Mouse (Mus musculus) liver, postnatal 0 days (tissue): ENCODE data around the gene Wnt9a. TPM values are rescaled to one million over a fixed set of nuclear protein-coding genes. Genes with fewer than 3 reads are reported as not detected.

ENCODE experiments used
- ATAC-seq: fragments of 200-750 bp; cut with Nextera tagmentation; 2 replicates; pipeline ENCODE4 v1.8.0; 2017; ENCODE audit warnings: mild to moderate bottlenecking, moderate library complexity
- DNase-seq: peaks from one replicate; pipeline ENCODE4 v3.0.0-alpha.2; 2016
- H3K27ac ChIP-seq: fragments of 300-500 bp; sonication (generic); 2 replicates; pipeline ENCODE4 v1.5.1; 2014; ENCODE audit warnings: antibody characterized with exemption, moderate library complexity, mild to moderate bottlenecking, low read depth
- H3K27me3 ChIP-seq: fragments of 300-500 bp; sonication (generic); 2 replicates; pipeline ENCODE4 v1.6.1; 2014; ENCODE audit warnings: low read length, control low read depth, mixed read lengths; ENCODE audit not compliant: insufficient read depth
- H3K36me3 ChIP-seq: fragments of 300-500 bp; sonication (generic); replicated peaks from 2 replicates; pipeline ENCODE4 v1.6.1; 2014; ENCODE audit warnings: mild to moderate bottlenecking, control low read depth, low read length, moderate library complexity, mixed read lengths; ENCODE audit not compliant: insufficient read depth
- H3K4me1 ChIP-seq: fragments of 300-500 bp; sonication (generic); 2 replicates; pipeline ENCODE4 v1.6.1; 2014; ENCODE audit warnings: antibody characterized with exemption, mild to moderate bottlenecking, control low read depth; ENCODE audit not compliant: insufficient read depth
- H3K4me2 ChIP-seq: fragments of 300-500 bp; sonication (generic); 2 replicates; pipeline ENCODE4 v1.6.1; 2014; ENCODE audit warnings: low read depth, mild to moderate bottlenecking, low read length, moderate library complexity, mixed read lengths
- H3K4me3 ChIP-seq: fragments of 300-500 bp; sonication (generic); 2 replicates; pipeline ENCODE4 v1.5.1; 2014; ENCODE audit warnings: low read depth, low read length
- H3K9ac ChIP-seq: fragments of 300-500 bp; sonication (generic); replicated peaks from 2 replicates; pipeline ENCODE4 v1.6.1; 2014; ENCODE audit warnings: mild to moderate bottlenecking, moderate library complexity
- H3K9me3 ChIP-seq: fragments of 300-500 bp; sonication (generic); 2 replicates; pipeline ENCODE4 v1.6.1; 2016; ENCODE audit warnings: mild to moderate bottlenecking, control low read depth, low read length, mixed read lengths
- CTCF ChIP-seq: sonication (generic); IDR thresholded peaks from 2 replicates; pipeline ENCODE4 v1.5.1; 2016; ENCODE audit warnings: antibody characterized with exemption, low read depth
- EP300 ChIP-seq: IDR thresholded peaks from 2 replicates; pipeline ENCODE4 v1.6.1; 2016; ENCODE audit warnings: antibody characterized with exemption, low read depth, mild to moderate bottlenecking
- WGBS: fragments of 180-500 bp; shearing (Covaris S2); extraction: QIAGEN DNeasy Blood & Tissue Kit; methylation state at CpG from one replicate; pipeline ENCODE4 v1.1.7; 2014; ENCODE audit not compliant: insufficient replicate concordance; 5-methylcytosine and 5-hydroxymethylcytosine counted together
- polyA plus RNA-seq: library from polyadenylated mRNA; unstranded; fragments of >200 nt; fragmentation: Nextera tagmentation; extraction: Ambion mirVana; gene quantifications from 2 replicates; pipeline ENCODE4 v1.2.1, GENCODE M21; 2015

Gene Wnt9a
- polyA plus RNA-seq, 1 experiment from 2014 or later, result 0.16 TPM

- ATAC-seq (no peak), DNase-seq (no peak)
- Histone ChIP-seq H3K4me3 (peak overlapping the region; percentile 43), H3K4me2 (peak overlapping the region; percentile 74), H3K9ac (peak overlapping the region; percentile 42), H3K27me3 (peaks cover 44% of the 10 kb centered on the region), H3K27ac (no peak overlapping the region), H3K36me3 (no peaks in the 10 kb centered on the region), H3K4me1 (peaks cover 28% of the 10 kb centered on the region), H3K9me3 (no peaks in the 10 kb centered on the region)
- TF ChIP-seq CTCF (no peak), EP300 (no peak)
- WGBS, result 12% methylated on average over 8 of the region's 8 CpGs
Measured at GRCm38 (mm10) chr11:59264593-59264992, 42.1 kb upstream of the Wnt9a start.

- Histone ChIP-seq H3K4me1 (peaks cover 21% of the 10 kb centered on the region), H3K27ac (no peak overlapping the region), H3K27me3 (peaks cover 44% of the 10 kb centered on the region), H3K4me2 (no peak overlapping the region), H3K9me3 (no peaks in the 10 kb centered on the region), H3K9ac (no peak overlapping the region), H3K4me3 (no peak overlapping the region), H3K36me3 (no peaks in the 10 kb centered on the region)
- DNase-seq, result no peak
- ATAC-seq, result no peak
- 65% methylated on average over 8 of the region's 8 CpGs for WGBS
- TF ChIP-seq EP300 (no peak), CTCF (no peak)
Measured at GRCm38 (mm10) chr11:59265154-59265813, 41.4 kb upstream of the Wnt9a start.

DNA sequence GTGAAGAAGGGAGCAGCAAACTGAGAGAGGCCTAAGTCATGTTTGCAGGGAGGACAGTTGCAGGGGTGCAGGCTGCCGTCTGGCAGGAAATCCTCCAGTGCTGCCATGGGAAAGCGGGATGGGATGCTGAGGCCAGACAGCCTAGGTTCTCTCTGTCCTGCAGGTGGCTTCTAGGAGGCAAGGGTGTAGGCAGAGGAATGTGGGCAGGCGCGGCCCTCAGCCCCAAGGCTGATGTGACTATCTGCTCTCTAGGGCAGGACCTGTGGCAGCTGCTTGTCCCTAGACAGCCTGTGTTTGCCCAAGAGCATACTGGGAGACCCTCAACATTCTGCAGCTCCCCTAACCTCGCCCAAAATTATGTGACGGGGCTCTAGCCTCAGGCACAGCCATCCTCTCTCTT, 40.0 kb upstream of the Wnt9a start:
- ATAC-seq (no peak), DNase-seq (no peak)
- no peaks in the 10 kb centered on the region for H3K36me3 ChIP-seq
- H3K4me2 ChIP-seq, result no peak overlapping the region
- H3K4me3 ChIP-seq, result no peak overlapping the region
- H3K9ac ChIP-seq, result no peak overlapping the region
- H3K4me1 ChIP-seq, result peaks cover 12% of the 10 kb centered on the region
- no peak overlapping the region for H3K27ac ChIP-seq
- WGBS, result 30% methylated on average over 6 of the region's 6 CpGs
- no peak for TF ChIP-seq EP300
- TF ChIP-seq CTCF, result no peak
- H3K27me3 ChIP-seq, result peaks cover 44% of the 10 kb centered on the region
- no peaks in the 10 kb centered on the region for H3K9me3 ChIP-seq

DNA sequence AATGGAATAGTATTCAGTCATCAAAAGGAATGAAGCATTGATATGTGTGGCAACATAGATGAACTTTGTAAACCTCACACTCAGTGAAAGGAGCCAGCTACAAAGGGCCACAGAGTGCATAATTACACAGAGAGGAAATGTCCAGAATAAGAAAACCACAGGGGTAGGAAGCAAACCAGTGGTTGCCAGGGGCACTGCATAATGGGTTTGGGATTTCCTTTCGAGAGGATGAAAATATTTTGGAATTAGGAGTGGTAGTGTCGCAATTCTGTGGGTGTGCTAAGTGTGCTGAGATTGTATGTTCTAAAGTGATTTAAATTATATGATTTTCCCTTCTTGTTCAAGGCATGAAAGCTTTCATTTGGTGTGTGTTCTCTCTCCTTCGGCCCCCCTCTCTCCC, 32.5 kb upstream of the Wnt9a start:
- Histone ChIP-seq H3K4me2 (no peak overlapping the region), H3K9ac (no peak overlapping the region), H3K27me3 (peaks cover 12% of the 10 kb centered on the region; the same call in 1 of the 2 replicates), H3K4me3 (no peak overlapping the region), H3K36me3 (no peaks in the 10 kb centered on the region), H3K9me3 (no peaks in the 10 kb centered on the region), H3K4me1 (no peaks in the 10 kb centered on the region), H3K27ac (no peak overlapping the region)
- TF ChIP-seq CTCF (no peak), EP300 (no peak)
- ATAC-seq (no peak), DNase-seq (no peak)
- 66% methylated on average over 3 of the region's 3 CpGs for WGBS

- 30% methylated on average over 2 of the region's 2 CpGs for WGBS
Measured at GRCm38 (mm10) chr11:59276877-59277276, 29.9 kb upstream of the Wnt9a start.

GRCm38 (mm10) chr11:59278047-59278446, 28.7 kb upstream of the Wnt9a start:
- Histone ChIP-seq H3K27ac (no peak overlapping the region), H3K9ac (no peak overlapping the region), H3K9me3 (no peaks in the 10 kb centered on the region), H3K4me1 (no peaks in the 10 kb centered on the region), H3K4me3 (no peak overlapping the region), H3K27me3 (peaks cover 28% of the 10 kb centered on the region; the same call in 1 of the 2 replicates), H3K36me3 (no peaks in the 10 kb centered on the region), H3K4me2 (no peak overlapping the region)
- DNase-seq (no peak), ATAC-seq (no peak)
- TF ChIP-seq CTCF (no peak), EP300 (no peak)
- 53% methylated on average over 4 of the region's 4 CpGs for WGBS

More at GRCm38 (mm10) chr11:59276877-59277276, 29.9 kb upstream of the Wnt9a start:
- TF ChIP-seq CTCF (no peak), EP300 (no peak)
- ATAC-seq (no peak), DNase-seq (no peak)
- H3K36me3 ChIP-seq, result no peaks in the 10 kb centered on the region
- H3K9ac ChIP-seq, result no peak overlapping the region
- no peaks in the 10 kb centered on the region for H3K4me1 ChIP-seq
- no peaks in the 10 kb centered on the region for H3K9me3 ChIP-seq
- H3K27ac ChIP-seq, result no peak overlapping the region
- peaks cover 22% of the 10 kb centered on the region; the same call in 1 of the 2 replicates for H3K27me3 ChIP-seq
- H3K4me3 ChIP-seq, result no peak overlapping the region
- H3K4me2 ChIP-seq, result no peak overlapping the region

GRCm38 (mm10) chr11:59282111-59282510, 24.6 kb upstream of the Wnt9a start:
- Histone ChIP-seq H3K27ac (no peak overlapping the region), H3K4me1 (no peaks in the 10 kb centered on the region), H3K36me3 (no peaks in the 10 kb centered on the region), H3K27me3 (peaks cover 41% of the 10 kb centered on the region), H3K9me3 (no peaks in the 10 kb centered on the region), H3K4me2 (no peak overlapping the region), H3K4me3 (no peak overlapping the region), H3K9ac (no peak overlapping the region)
- no peak for DNase-seq
- no peak for ATAC-seq
- no peak for TF ChIP-seq EP300
- TF ChIP-seq CTCF, result no peak
- WGBS, result 57% methylated on average over 5 of the region's 5 CpGs
